Mouse (Mus musculus) cortical plate, adult 2 months (tissue): ENCODE results near the gene Ddo.

Experiments
- CTCF ChIP-seq: fragments of 200-500 bp; IDR thresholded peaks from 2 replicates; pipeline ENCODE4 v1.5.1; 2011; ENCODE audit warnings: mild to moderate bottlenecking, control low read depth, low read length; ENCODE audit not compliant: insufficient read depth; ENCODE audit errors: extremely low read depth
- POLR2A ChIP-seq: fragments of 200-500 bp; IDR thresholded peaks from 2 replicates; pipeline ENCODE4 v1.6.1; 2011; ENCODE audit warnings: mild to moderate bottlenecking, low read length, control low read depth; ENCODE audit not compliant: insufficient read depth; ENCODE audit errors: extremely low read depth

- TF ChIP-seq CTCF, result no peak
- no peak for TF ChIP-seq POLR2A
These were observed 19.0 kb downstream of the Ddo start for GRCm38 (mm10) chr10:40648776-40649175.
